Mouse (Mus musculus) ovary, postnatal 36 days (tissue): ENCODE data around the gene Gars.

Experiments
- DNase-seq: peaks from one replicate; pipeline ENCODE4 v3.0.0; 2022; ENCODE audit warnings: low spot score, mixed read lengths

Gene Gars

DNA sequence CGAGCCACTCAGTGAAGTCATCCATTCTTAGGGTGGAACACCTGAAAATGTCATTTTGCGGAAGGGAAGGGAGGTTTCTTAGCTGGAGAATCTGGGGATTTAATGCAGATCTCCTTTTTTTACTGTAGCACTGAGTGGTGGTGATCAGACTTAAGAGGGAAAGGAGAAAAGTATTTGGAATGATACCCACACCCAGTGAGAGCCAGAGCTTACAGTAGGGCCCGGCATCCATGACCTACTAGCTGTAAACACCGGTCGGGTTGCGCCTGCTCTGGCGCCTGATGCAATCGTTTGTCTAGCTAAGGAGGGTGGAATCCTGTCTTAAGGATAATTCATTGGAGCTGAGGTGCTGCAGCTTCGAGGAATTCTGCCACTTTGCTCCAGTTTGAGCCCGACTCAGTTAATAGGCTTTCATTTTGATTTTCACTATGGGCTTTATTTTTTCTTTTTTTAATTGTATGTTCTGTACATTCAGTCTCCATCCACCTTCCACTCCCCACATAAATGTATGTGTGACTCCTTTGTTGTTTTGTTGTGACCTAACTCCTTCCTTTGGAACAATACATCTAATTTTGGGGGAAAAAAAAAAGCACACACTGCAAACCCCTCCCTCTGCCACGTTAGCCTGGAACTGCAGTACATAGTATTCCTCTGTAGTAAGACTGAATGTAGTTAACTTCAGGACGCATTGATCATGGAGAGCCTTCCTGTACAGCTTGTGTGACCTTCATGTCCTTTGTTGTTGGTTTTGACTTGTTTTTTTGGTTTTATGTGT, 1.1 kb downstream of the Gars start:
- no peak for DNase-seq

DNA sequence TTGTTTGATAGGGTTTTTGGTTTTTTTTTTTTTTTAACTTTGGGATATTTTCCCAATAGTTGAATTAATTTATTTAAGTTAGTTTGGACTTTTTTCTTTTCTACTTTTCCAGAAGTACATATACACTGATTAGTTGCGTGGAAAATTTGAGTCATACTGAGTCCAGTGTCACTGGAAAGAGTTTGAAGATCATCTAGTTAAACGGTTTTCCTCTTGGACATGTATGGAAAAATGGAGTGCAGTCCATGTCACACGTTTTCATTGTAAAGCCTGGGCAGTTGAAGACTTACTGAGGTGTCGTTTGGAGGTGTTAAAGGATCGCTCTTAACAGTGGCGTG, 1.6 kb downstream of the Gars start:
- no peak for DNase-seq

- no peak for DNase-seq
Measured at GRCm38 (mm10) chr6:55040031-55040430, 2.2 kb downstream of the Gars start.

- DNase-seq: no peak
Measured at GRCm38 (mm10) chr6:55043206-55043605, 5.4 kb downstream of the Gars start.

DNA sequence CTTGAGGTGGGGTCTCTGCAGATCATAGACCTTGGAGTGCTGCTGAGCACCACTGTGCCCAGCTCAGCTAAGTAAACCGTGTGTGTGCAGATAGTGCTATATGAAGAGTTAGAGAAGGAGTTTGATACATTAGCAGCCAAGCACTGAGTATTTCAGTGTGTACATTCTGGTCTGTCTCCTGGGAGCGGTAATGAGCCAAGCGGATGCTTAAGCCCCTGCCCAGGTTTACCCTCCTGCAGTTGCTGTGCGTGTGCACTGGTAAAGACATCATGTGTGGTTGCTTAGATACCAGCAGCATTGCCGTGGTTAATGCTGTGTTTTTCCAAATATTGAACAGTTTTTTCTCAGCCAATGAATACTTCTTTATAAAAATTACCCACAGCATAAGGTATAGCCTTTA, 6.7 kb downstream of the Gars start:
- no peak for DNase-seq

DNA sequence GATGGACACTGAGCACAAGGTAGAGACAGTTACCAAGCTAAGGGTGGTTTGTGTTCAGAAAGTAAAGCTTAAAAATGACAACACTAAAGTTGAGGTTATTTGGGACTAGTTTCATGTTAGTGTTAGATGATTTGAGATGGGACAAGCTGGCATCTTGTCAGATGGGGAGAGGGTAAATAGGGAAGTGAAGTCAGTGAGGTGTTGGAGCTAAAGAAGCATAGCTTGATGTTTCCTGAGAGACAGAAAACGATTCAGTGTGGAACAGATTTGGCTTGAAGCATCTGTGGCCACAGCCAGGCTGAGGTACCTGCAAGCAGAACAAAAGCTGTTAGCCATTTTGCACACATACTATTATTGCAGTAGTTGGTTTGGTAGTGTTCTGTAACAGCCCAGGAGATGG, 7.5 kb downstream of the Gars start:
- no peak for DNase-seq

GRCm38 (mm10) chr6:55049186-55049585, 11.4 kb downstream of the Gars start:
- no peak for DNase-seq

GRCm38 (mm10) chr6:55054491-55054890, 16.7 kb downstream of the Gars start:
- no peak for DNase-seq

GRCm38 (mm10) chr6:55057427-55057826, 19.6 kb downstream of the Gars start:
- DNase-seq: no peak

GRCm38 (mm10) chr6:55060241-55060825, 22.5 kb downstream of the Gars start:
- no peak for DNase-seq

- no peak for DNase-seq
Measured at GRCm38 (mm10) chr6:55061328-55061727, 23.5 kb downstream of the Gars start.

DNA sequence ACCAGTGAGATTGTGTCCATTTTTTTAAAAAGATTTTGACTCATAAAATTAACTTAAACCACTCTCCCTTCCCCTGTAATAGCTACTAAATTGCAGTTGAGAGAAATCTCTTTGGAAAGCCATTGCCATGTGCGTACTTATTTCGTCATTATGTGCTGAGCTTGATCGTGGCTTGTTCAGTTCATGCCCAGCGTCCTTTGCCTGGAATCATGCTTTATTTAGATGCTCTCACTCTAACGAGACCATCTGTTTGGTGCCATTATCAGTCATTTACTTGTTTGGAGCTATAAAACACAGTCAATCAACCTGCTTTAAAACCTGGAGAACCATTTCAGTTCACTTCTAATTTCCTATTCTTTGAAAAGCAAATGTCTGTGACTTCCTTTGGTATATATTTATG, 24.4 kb downstream of the Gars start:
- no peak for DNase-seq

GRCm38 (mm10) chr6:55063793-55064476, 26.1 kb downstream of the Gars start:
- DNase-seq: no peak

- DNase-seq: no peak
Measured at GRCm38 (mm10) chr6:55064477-55064827, 26.6 kb downstream of the Gars start.

DNA sequence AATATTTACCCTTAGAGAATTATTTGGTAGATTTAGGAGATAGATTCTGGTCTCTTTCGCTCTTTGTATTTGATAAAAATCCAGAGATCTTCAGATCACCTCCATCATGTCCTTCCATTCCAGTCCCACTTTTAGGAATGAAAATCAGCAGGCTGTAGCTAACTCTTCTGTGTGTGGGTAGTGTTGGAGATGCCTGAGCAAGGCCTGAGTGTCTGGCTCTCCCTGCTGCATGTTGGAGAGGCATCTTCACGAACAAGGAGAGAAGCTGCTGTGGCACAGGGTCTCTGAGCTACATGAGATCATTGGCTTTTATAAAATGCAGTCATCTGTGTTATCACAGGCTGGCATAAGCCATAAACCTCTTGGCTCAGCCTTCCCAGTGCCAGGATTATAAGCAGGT, 28.1 kb downstream of the Gars start:
- DNase-seq: no peak

DNA sequence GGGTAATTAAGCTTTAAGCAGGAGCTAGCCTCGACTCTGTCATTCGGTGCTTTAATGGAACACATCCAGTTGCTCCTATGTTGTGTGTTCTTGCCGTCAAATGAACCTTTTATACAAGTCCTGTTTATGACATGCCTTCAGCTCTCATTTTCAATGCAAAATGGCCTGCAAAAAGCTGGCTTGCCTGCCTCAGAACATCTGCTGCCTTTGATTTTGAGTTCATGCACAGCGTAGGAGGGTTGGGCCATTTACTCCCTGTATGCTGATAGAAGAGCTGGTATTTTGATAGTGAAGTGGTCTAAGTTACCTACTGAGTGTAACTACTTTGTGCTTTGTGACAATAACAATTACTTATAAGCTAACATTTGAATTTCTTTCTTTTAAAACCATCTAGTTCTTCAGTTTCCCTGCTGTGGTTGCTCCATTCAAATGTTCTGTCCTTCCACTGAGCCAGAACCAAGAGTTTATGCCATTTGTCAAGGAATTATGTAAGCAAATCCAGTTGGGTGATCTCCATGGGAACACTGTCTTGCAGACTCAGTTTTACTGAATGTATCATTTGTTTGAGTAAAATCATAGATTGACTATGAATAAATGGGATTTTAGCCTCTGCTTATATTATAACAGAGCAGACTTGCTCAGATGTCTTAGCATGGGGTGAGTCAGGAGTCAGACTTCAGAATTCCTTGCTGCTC, 38.9 kb downstream of the Gars start:
- DNase-seq: no peak

- DNase-seq: no peak
Measured at GRCm38 (mm10) chr6:55081379-55081778, 43.6 kb downstream of the Gars start.

- DNase-seq: no peak
Measured at GRCm38 (mm10) chr6:55082261-55083051, 44.6 kb downstream of the Gars start.

DNA sequence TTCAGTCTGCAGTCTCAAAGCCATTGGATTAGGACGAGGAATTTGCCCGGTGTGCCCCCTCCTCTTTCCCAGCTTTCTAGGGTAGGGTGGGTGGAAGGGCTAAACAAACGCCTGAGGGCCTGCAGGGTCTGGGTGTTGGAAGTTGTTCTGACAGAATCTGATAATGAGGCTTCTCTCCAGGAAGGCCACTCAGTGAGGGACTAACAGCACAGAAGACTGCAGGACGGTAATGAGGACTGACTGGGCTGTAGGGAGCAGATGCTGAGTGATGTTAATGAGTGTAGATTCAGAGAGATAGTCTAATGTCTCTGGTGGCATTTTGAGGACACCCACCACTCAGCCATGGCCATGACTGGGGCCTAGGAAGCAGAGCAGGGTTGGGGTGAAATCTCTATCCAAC, 49.5 kb downstream of the Gars start:
- no peak for DNase-seq

- no peak for DNase-seq
Measured at GRCm38 (mm10) chr6:55090639-55091038, 52.8 kb downstream of the Gars start.

DNA sequence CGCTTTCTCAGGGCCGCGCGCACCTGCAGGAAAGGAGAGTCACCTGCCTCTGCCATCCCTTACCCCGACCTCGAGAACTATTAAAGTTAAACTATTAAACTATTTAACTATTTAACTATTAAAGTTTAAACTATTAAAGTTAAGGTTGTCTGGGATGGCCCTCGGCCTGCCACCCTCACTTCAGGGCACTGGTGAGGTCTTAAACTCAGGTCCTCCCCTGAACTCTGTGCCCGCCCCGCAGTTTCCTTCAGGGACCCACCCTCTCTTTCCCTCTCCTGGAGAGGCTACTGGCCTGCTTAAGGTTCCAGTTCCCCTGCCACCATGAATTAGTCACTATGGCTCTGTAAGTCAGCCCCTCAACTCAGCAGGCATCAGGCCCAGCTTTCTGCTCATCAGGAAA, 53.6 kb downstream of the Gars start:
- no peak for DNase-seq
